Mouse (Mus musculus) limb, embryonic 15.5 days (tissue): ENCODE measurements around the gene Dbx2. TPM values are rescaled to one million over a fixed set of nuclear protein-coding genes. Genes with fewer than 3 reads are reported as not detected.

Source experiments
- ATAC-seq: fragments of 200-750 bp; cut with Nextera tagmentation; 2 replicates; pipeline ENCODE4 v1.8.0; 2017; ENCODE audit warnings: low read depth, moderate TSS enrichment; ENCODE audit not compliant: insufficient number of reproducible peaks, low FRiP score, low TSS enrichment
- H3K27ac ChIP-seq: fragments of 300-500 bp; sonication (generic); 2 replicates; pipeline ENCODE4 v1.5.1; 2015; ENCODE audit warnings: moderate library complexity, mild to moderate bottlenecking, inconsistent platforms
- H3K27me3 ChIP-seq: fragments of 300-500 bp; sonication (generic); 2 replicates; pipeline ENCODE4 v1.6.1; 2015; ENCODE audit warnings: inconsistent platforms
- H3K36me3 ChIP-seq: fragments of 300-500 bp; sonication (generic); 2 replicates; pipeline ENCODE4 v1.6.1; 2015; ENCODE audit warnings: inconsistent platforms
- H3K4me1 ChIP-seq: fragments of 300-500 bp; sonication (generic); 2 replicates; pipeline ENCODE4 v1.6.1; 2015; ENCODE audit warnings: inconsistent platforms
- H3K4me2 ChIP-seq: fragments of 300-500 bp; sonication (generic); 2 replicates; pipeline ENCODE4 v1.6.1; 2015; ENCODE audit warnings: mild to moderate bottlenecking, inconsistent platforms
- H3K4me3 ChIP-seq: fragments of 300-500 bp; sonication (generic); 2 replicates; pipeline ENCODE4 v1.5.1; 2015; ENCODE audit warnings: mild to moderate bottlenecking, inconsistent platforms
- H3K9ac ChIP-seq: fragments of 300-500 bp; sonication (generic); 2 replicates; pipeline ENCODE4 v1.6.1; 2015; ENCODE audit warnings: inconsistent platforms
- H3K9me3 ChIP-seq: fragments of 300-500 bp; sonication (generic); 2 replicates; pipeline ENCODE4 v1.6.1; 2016; ENCODE audit warnings: inconsistent platforms
- WGBS: fragments of 180-500 bp; shearing (Covaris S2); methylation state at CpG from one replicate; pipeline ENCODE4 v1.1.7; 2015; 5-methylcytosine and 5-hydroxymethylcytosine counted together
- polyA plus RNA-seq: library from polyadenylated mRNA; unstranded; fragments of >200 nt; fragmentation: Nextera tagmentation; extraction: Ambion mirVana; gene quantifications from 2 replicates; pipeline ENCODE4 v1.2.1, GENCODE M21; 2015

Gene Dbx2
- polyA plus RNA-seq, 1 experiment from 2014 or later, result 10.8 TPM

GRCm38 (mm10) chr15:95612600-95612999, 43.2 kb downstream of the Dbx2 start:
- no peak for ATAC-seq
- no peak overlapping the region for H3K4me2 ChIP-seq
- H3K27ac ChIP-seq, result no peak overlapping the region
- H3K27me3 ChIP-seq, result no peaks in the 10 kb centered on the region
- H3K9me3 ChIP-seq, result no peaks in the 10 kb centered on the region
- H3K9ac ChIP-seq, result no peak overlapping the region
- H3K36me3 ChIP-seq, result no peaks in the 10 kb centered on the region
- no peak overlapping the region for H3K4me3 ChIP-seq
- H3K4me1 ChIP-seq, result no peaks in the 10 kb centered on the region
- WGBS, result 62% methylated on average over 1 of the region's 1 CpGs

DNA sequence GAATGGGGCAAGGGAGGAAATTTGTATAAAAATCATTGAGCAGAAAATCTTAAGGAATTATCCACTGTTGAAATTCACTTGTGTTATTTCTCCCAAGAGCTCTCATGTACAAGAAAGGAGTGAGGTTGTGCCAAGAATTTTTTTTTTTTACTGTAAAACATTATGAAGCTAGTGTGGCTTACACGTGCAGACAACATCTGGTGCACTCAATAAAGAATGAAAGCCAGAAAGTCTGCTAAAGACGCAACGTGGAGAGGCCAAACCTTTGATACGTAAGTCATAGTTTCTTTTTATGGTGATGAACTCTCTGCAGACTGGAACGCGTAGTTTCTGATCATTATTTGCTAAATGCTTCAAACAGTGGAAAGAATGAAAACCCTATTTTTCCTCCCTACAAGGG, 54.6 kb downstream of the Dbx2 start:
- Histone ChIP-seq H3K4me3 (no peak overlapping the region), H3K9me3 (no peaks in the 10 kb centered on the region)
- ATAC-seq, result no peak

GRCm38 (mm10) chr15:95598630-95599029, 57.1 kb downstream of the Dbx2 start:
- Histone ChIP-seq H3K9ac (no peak overlapping the region), H3K27me3 (no peaks in the 10 kb centered on the region), H3K4me3 (no peak overlapping the region), H3K9me3 (no peaks in the 10 kb centered on the region), H3K36me3 (no peaks in the 10 kb centered on the region), H3K4me1 (no peaks in the 10 kb centered on the region), H3K27ac (no peak overlapping the region), H3K4me2 (no peak overlapping the region)
- 76% methylated on average over 1 of the region's 1 CpGs for WGBS
- no peak for ATAC-seq

More for the DNA sequence above, 54.6 kb downstream of the Dbx2 start:
- H3K27ac ChIP-seq, result no peak overlapping the region
- no peak overlapping the region for H3K4me2 ChIP-seq
- no peaks in the 10 kb centered on the region for H3K27me3 ChIP-seq
- H3K9ac ChIP-seq, result no peak overlapping the region
- no peaks in the 10 kb centered on the region for H3K4me1 ChIP-seq
- 19% methylated on average over 6 of the region's 6 CpGs for WGBS
- H3K36me3 ChIP-seq, result no peaks in the 10 kb centered on the region

- Histone ChIP-seq H3K9me3 (no peaks in the 10 kb centered on the region), H3K36me3 (no peaks in the 10 kb centered on the region), H3K4me1 (peaks cover 3% of the 10 kb centered on the region; the same call in 1 of the 2 replicates), H3K27me3 (no peaks in the 10 kb centered on the region), H3K4me2 (no peak overlapping the region), H3K27ac (no peak overlapping the region), H3K9ac (no peak overlapping the region), H3K4me3 (no peak overlapping the region)
- WGBS, result 90% methylated on average over 15 of the region's 15 CpGs
- ATAC-seq, result no peak
These were observed 68.9 kb downstream of the Dbx2 start for GRCm38 (mm10) chr15:95586906-95587305.

DNA sequence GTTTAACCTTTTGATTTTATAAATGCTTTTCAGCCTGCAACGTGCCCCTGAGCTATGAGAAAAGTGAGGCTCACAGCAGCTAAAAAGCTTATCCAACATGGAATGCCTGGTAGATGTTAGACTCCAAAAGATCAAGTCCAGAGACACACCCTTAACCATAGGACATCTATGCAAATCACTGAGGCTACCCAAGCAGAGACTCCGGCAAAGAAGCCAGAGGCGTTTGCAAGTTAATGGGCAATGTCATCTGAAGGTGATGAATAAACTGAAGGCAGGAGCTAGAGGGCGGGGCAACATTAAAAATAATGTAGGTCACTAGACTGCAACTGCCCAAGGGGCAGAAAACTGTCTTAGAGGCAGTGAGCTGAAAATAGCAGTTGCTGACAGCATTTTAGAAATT, 70.9 kb downstream of the Dbx2 start:
- Histone ChIP-seq H3K36me3 (no peaks in the 10 kb centered on the region), H3K27me3 (no peaks in the 10 kb centered on the region), H3K9me3 (no peaks in the 10 kb centered on the region), H3K4me1 (peaks cover 3% of the 10 kb centered on the region; the same call in 1 of the 2 replicates), H3K27ac (no peak overlapping the region), H3K9ac (no peak overlapping the region), H3K4me3 (no peak overlapping the region), H3K4me2 (no peak overlapping the region)
- 54% methylated on average over 4 of the region's 4 CpGs for WGBS
- no peak for ATAC-seq

DNA sequence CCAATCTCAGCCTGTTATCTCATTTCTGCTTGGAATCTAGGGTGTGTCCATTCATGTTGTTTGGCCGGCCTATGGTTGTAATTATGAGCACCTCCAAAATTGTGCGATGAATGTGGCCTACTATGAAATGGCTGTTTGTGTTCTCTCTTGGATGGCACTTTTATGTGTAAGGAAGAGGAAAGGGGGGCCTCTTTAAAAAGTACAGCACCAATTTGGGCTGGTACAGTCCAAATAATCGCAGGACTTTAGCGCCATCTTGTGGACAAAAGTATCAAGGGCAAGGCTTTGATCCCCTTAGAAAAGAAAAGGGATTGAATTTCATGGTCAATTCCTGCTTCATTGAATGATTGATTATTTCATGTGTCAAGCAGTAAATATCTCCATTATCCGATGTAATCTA, 81.1 kb downstream of the Dbx2 start:
- Histone ChIP-seq H3K9ac (no peak overlapping the region), H3K27ac (no peak overlapping the region), H3K27me3 (peaks cover 27% of the 10 kb centered on the region; the same call in 1 of the 2 replicates), H3K9me3 (no peaks in the 10 kb centered on the region), H3K4me2 (no peak overlapping the region), H3K36me3 (no peaks in the 10 kb centered on the region), H3K4me3 (no peak overlapping the region), H3K4me1 (no peaks in the 10 kb centered on the region)
- 17% methylated on average over 5 of the region's 5 CpGs for WGBS
- no peak for ATAC-seq

Other genes with a start within 250 kb of the Dbx2 start
- gene Nell2, start 127.4 kb downstream of the Dbx2 start, polyA plus RNA-seq, result 18.1 and 21.4 TPM in 2 replicates
- 50.3 and 51.6 TPM in 2 replicates for gene Ano6, start 134.9 kb upstream of the Dbx2 start, polyA plus RNA-seq